Mouse (Mus musculus) neural tube, embryonic 11.5 days (tissue): ENCODE data around the gene Apol9a. TPM values are rescaled to one million over a fixed set of nuclear protein-coding genes. Genes with fewer than 3 reads are reported as not detected.

ENCODE experiments used
- ATAC-seq: fragments of 200-750 bp; cut with Nextera tagmentation; 2 replicates; pipeline ENCODE4 v1.8.0; 2017; ENCODE audit warnings: moderate number of reproducible peaks, mild to moderate bottlenecking, moderate TSS enrichment, moderate library complexity; ENCODE audit not compliant: insufficient read depth, low FRiP score, low TSS enrichment
- DNase-seq: peaks from one replicate; pipeline ENCODE4 v3.0.0-alpha.2; 2015; ENCODE audit warnings: low spot score
- H3K27ac ChIP-seq: fragments of 300-500 bp; sonication (generic); 2 replicates; pipeline ENCODE4 v1.5.1; 2014; ENCODE audit warnings: low read depth, mild to moderate bottlenecking, low read length
- H3K27me3 ChIP-seq: fragments of 300-500 bp; sonication (generic); 2 replicates; pipeline ENCODE4 v1.6.1; 2014; ENCODE audit warnings: mild to moderate bottlenecking, low read length, mixed read lengths; ENCODE audit not compliant: control insufficient read depth, insufficient read depth
- H3K36me3 ChIP-seq: fragments of 300-500 bp; sonication (generic); 2 replicates; pipeline ENCODE4 v1.6.1; 2014; ENCODE audit warnings: mild to moderate bottlenecking, low read length, moderate library complexity, mixed read lengths; ENCODE audit not compliant: control insufficient read depth, insufficient read depth
- H3K4me1 ChIP-seq: fragments of 300-500 bp; sonication (generic); 2 replicates; pipeline ENCODE4 v1.6.1; 2014; ENCODE audit warnings: low read length, mixed read lengths; ENCODE audit not compliant: control insufficient read depth, insufficient read depth
- H3K4me2 ChIP-seq: fragments of 300-500 bp; sonication (generic); 2 replicates; pipeline ENCODE4 v1.6.1; 2014; ENCODE audit warnings: low read depth, mild to moderate bottlenecking, moderate library complexity
- H3K4me3 ChIP-seq: fragments of 300-500 bp; sonication (generic); 2 replicates; pipeline ENCODE4 v1.5.1; 2014; ENCODE audit warnings: low read depth, low read length
- H3K9ac ChIP-seq: fragments of 300-500 bp; sonication (generic); 2 replicates; pipeline ENCODE4 v1.6.1; 2014; ENCODE audit warnings: mild to moderate bottlenecking, low read length
- H3K9me3 ChIP-seq: fragments of 300-500 bp; sonication (generic); 2 replicates; pipeline ENCODE4 v1.6.1; 2016; ENCODE audit warnings: low read length; ENCODE audit not compliant: control insufficient read depth
- WGBS: fragments of 180-500 bp; shearing (Covaris S2); extraction: QIAGEN DNeasy Blood & Tissue Kit; methylation state at CpG from one replicate; pipeline ENCODE4 v1.1.7; 2014; 5-methylcytosine and 5-hydroxymethylcytosine counted together
- polyA plus RNA-seq: library from polyadenylated mRNA; unstranded; fragments of >200 nt; fragmentation: Nextera tagmentation; extraction: Ambion mirVana; gene quantifications from 2 replicates; pipeline ENCODE4 v1.2.1, GENCODE M21; 2014

Apol9a gene
- polyA plus RNA-seq, 1 experiment from 2014 or later, result not detected

GRCm38 (mm10) chr15:77367504-77367903 is 43.4 kb downstream of the Apol9a start:
- DNase-seq (peak; percentile 46), ATAC-seq (no peak)
- Histone ChIP-seq H3K9me3 (no peaks in the 10 kb centered on the region), H3K4me2 (no peak overlapping the region), H3K4me1 (peaks cover 20% of the 10 kb centered on the region), H3K36me3 (no peaks in the 10 kb centered on the region), H3K27ac (peak overlapping the region; percentile 20; the same call in 1 of the 2 replicates), H3K27me3 (no peaks in the 10 kb centered on the region), H3K4me3 (no peak overlapping the region), H3K9ac (no peak overlapping the region)
- 38% methylated on average over 8 of the region's 8 CpGs for WGBS

GRCm38 (mm10) chr15:77366706-77367484 is 44.0 kb downstream of the Apol9a start:
- WGBS, result 2% methylated on average over 26 of the region's 26 CpGs
- Histone ChIP-seq H3K4me1 (peaks cover 20% of the 10 kb centered on the region), H3K27me3 (no peaks in the 10 kb centered on the region)

GRCm38 (mm10) chr15:77365700-77366570 is 45.0 kb downstream of the Apol9a start:
- Histone ChIP-seq H3K27ac (no peak overlapping the region), H3K4me3 (peak overlapping the region; percentile 20; the same call in 1 of the 2 replicates), H3K4me1 (peaks cover 20% of the 10 kb centered on the region), H3K9ac (peak overlapping the region; percentile 61), H3K9me3 (no peaks in the 10 kb centered on the region), H3K4me2 (no peak overlapping the region), H3K36me3 (no peaks in the 10 kb centered on the region), H3K27me3 (no peaks in the 10 kb centered on the region)
- no peak for ATAC-seq
- WGBS, result 55% methylated on average over 9 of the region's 9 CpGs
- DNase-seq, result no peak

More at GRCm38 (mm10) chr15:77366706-77367484, 44.0 kb downstream of the Apol9a start:
- DNase-seq (peak; percentile 89), ATAC-seq (peak; percentile 28; the same call in 1 of the 2 replicates)
- peak overlapping the region; percentile 75 for H3K27ac ChIP-seq
- no peaks in the 10 kb centered on the region for H3K9me3 ChIP-seq
- H3K4me3 ChIP-seq, result peak overlapping the region; percentile 20
- H3K36me3 ChIP-seq, result no peaks in the 10 kb centered on the region
- H3K9ac ChIP-seq, result peak overlapping the region; percentile 61
- H3K4me2 ChIP-seq, result peak overlapping the region; percentile 50

GRCm38 (mm10) chr15:77364026-77364425 is 46.9 kb downstream of the Apol9a start:
- Histone ChIP-seq H3K27me3 (no peaks in the 10 kb centered on the region), H3K4me3 (no peak overlapping the region), H3K27ac (peak overlapping the region; percentile 63), H3K9me3 (no peaks in the 10 kb centered on the region), H3K9ac (no peak overlapping the region), H3K36me3 (no peaks in the 10 kb centered on the region), H3K4me1 (peaks cover 27% of the 10 kb centered on the region), H3K4me2 (no peak overlapping the region)
- DNase-seq, result no peak
- WGBS, result 75% methylated on average over 3 of the region's 3 CpGs
- ATAC-seq, result no peak

GRCm38 (mm10) chr15:77363578-77363977 is 47.4 kb downstream of the Apol9a start:
- no peaks in the 10 kb centered on the region for H3K36me3 ChIP-seq
- no peak overlapping the region for H3K4me3 ChIP-seq
- H3K27ac ChIP-seq, result peak overlapping the region; percentile 63
- no peak overlapping the region for H3K9ac ChIP-seq
- H3K4me1 ChIP-seq, result peaks cover 30% of the 10 kb centered on the region
- peak; percentile 47 for DNase-seq
- no peak for ATAC-seq
- no peaks in the 10 kb centered on the region for H3K9me3 ChIP-seq
- 32% methylated on average over 6 of the region's 6 CpGs for WGBS
- H3K4me2 ChIP-seq, result no peak overlapping the region
- no peaks in the 10 kb centered on the region for H3K27me3 ChIP-seq

- Histone ChIP-seq H3K4me3 (no peak overlapping the region), H3K4me1 (peaks cover 32% of the 10 kb centered on the region), H3K9ac (no peak overlapping the region), H3K27me3 (no peaks in the 10 kb centered on the region), H3K27ac (peak overlapping the region; percentile 56; the same call in 1 of the 2 replicates), H3K36me3 (no peaks in the 10 kb centered on the region), H3K9me3 (no peaks in the 10 kb centered on the region), H3K4me2 (no peak overlapping the region; the same call in 1 of the 2 replicates)
- DNase-seq, result no peak
- no peak for ATAC-seq
- whole genome bisulfite sequencing, result 26% methylated on average over 5 of the region's 5 CpGs
Observed at GRCm38 (mm10) chr15:77362952-77363351, 48.0 kb downstream of the Apol9a start.

GRCm38 (mm10) chr15:77359905-77360304 is 51.0 kb downstream of the Apol9a start:
- no peak overlapping the region for H3K4me3 ChIP-seq
- no peak for DNase-seq
- H3K4me1 ChIP-seq, result peaks cover 31% of the 10 kb centered on the region
- H3K27me3 ChIP-seq, result no peaks in the 10 kb centered on the region
- no peak overlapping the region for H3K27ac ChIP-seq
- H3K36me3 ChIP-seq, result no peaks in the 10 kb centered on the region
- WGBS, result 96% methylated on average over 8 of the region's 8 CpGs
- no peak for ATAC-seq
- H3K4me2 ChIP-seq, result no peak overlapping the region
- H3K9me3 ChIP-seq, result no peaks in the 10 kb centered on the region
- H3K9ac ChIP-seq, result no peak overlapping the region

GRCm38 (mm10) chr15:77359486-77359885 is 51.4 kb downstream of the Apol9a start:
- Histone ChIP-seq H3K36me3 (no peaks in the 10 kb centered on the region), H3K9ac (peak overlapping the region; percentile 72; the same call in 1 of the 2 replicates), H3K9me3 (no peaks in the 10 kb centered on the region), H3K27me3 (no peaks in the 10 kb centered on the region), H3K4me1 (peaks cover 35% of the 10 kb centered on the region), H3K4me3 (no peak overlapping the region), H3K4me2 (peak overlapping the region; percentile 53; the same call in 1 of the 2 replicates), H3K27ac (peak overlapping the region; percentile 56; the same call in 1 of the 2 replicates)
- ATAC-seq, result no peak
- no peak for DNase-seq
- 62% methylated on average over 9 of the region's 9 CpGs for WGBS
